Mouse (Mus musculus) cerebellum, postnatal 4 days (tissue): Measurements from ENCODE around the gene Gga3.

Experiments
- DNase-seq, 2 experiments: peaks; one replicate each; pipeline ENCODE4 v3.0.0; 2022; ENCODE audit warnings: low spot score in 2 of 2, mixed read lengths in 1 of 2

Gene Gga3

DNA sequence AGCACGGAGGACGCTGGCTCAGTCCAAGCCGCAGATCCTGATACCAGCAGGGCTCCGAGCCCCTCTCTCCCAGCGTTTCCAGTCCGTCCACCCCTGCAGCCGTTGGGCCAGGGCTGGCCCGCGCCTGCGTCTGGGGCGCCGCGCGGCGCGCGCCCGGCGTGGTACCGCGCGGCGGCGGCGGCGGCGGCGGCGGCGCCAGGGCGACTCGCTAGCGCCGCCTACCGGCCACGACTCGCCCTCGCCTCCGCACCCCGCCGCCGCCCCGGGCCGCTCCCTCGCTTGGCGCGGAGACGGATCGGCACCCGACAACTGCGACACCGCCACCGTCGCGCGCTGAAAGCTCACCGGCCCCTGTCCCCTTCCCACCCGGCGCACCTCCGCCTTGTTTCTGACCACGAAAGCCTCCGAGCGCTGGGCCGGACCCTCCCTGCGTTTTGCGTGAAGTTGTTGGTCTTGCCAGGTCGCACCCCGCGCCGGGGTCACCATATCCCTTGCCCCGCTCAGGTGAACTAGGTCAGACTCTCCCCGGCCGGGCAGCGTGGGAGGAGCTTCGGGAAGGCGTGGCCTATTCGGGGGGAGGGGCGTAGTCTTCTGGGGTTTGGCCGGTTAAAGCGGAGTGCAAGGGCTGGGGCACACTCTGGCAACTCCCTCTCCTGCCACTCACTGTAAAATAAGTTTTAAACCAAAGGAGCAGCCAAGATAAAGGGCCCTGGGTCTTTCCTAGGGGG lies 8.7 kb upstream of the Gga3 start, which contains the start of gene Mif4gd:
Gene Mif4gd, minus strand, starts transcription at position 560 of the 728 bp plus-strand sequence.
- DNase-seq: peak; percentile 49 to 79

DNA sequence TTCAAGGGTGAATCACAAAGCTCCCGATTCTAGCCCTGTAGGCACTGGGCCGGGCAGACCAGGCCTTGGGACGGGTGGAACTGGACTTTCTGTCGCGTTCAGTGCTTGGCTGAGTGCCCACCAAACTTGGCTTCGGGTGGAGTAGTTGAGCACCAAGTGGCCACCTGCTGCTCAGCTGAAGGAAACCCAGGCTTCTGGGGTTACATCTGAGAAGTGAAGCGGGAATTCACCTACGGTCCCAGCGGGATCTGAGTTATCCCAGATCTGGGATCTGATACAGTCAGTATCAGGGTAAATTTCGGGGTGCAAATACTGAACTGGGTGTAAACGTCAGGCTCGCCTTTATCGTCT lies 8.2 kb upstream of the Gga3 start:
- DNase-seq: peak; percentile 53 to 68

DNA sequence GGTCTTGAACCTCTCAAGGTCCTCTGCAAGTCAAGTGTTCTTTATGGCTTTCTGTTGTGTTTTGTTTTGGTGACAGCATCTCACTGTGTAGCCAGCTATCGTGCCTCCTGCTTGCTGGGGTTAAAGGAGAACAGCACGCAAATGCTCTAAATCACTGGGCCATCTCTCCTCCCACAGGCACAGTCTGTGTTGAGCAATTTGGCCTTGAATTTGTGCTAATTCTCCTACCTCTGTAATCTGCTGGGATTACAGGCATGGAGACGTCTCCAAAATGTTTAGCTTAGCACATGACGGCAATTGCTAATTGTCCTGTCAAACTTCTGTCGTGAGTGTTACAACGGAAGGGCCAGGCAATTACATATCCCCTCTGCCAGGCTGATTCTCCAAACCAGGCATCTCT lies 7.3 kb upstream of the Gga3 start:
- DNase-seq: no peak

DNA sequence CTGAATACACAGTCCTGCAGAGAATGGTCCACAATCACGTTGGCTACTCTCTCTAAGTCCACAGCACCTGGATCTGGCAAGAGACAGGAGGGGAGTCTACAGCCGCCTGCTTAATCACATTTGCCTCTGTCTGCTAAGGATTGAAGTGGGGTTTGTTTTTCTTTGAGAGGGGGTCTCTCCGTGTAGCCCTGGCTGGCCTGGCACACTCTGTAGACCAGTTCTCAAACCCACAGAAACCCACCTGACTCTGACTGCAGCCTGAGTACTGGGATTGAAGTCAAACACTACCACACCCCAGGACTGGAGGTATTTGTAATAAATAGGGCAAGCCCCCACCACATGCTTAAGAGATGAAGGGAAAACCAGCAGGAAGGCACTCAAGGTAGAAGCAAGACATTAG lies 5.7 kb upstream of the Gga3 start:
- DNase-seq: no peak

DNA sequence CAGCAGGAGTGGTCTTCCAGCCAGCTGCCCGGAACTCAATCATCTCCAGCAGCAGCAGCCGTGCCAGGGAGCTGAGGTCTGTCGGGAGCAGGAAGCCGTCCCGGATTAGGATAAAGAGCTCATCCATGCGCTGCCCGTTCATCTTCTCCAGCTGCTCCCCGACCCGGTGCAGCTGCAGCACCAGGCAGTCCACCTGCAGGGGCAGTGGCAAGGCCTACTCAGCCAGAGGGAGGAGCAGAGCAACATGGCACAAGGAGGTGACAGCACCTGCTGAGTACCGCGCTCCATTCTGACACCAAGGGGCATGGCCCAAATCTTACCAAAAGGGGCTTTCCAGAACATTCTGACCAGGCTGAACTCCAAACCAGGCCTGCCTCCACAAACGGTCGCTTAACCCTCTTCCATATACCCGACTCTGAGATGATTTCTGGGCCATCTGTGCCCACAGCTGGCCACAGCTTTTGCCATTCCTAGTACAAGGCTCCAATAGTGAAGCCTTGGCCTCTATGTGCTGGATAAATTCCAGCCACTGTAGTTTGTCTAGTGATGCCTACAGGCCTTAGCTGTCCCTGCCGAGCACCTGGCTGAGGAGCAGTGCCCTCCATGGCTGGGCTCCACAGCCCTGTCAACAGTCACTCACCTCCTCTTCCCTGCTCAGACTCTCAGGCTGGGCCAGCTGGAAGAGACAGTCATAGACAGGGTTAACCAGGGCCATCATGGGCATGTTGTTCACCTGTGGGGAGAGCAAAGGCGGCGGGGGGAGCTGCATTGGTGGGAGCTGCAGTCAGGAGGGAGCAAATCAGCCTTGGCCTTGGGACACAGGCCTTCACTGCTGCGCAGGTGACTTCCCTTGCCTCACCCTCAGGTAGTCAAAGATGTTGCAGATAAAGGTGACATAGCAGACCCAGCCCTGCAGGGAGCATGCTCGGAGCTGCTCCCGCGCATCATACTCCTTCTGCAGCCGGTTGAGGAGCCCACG lies 4.9 kb upstream of the Gga3 start:
- peak in 1 of 2 experiments; percentile 57 for DNase-seq

DNA sequence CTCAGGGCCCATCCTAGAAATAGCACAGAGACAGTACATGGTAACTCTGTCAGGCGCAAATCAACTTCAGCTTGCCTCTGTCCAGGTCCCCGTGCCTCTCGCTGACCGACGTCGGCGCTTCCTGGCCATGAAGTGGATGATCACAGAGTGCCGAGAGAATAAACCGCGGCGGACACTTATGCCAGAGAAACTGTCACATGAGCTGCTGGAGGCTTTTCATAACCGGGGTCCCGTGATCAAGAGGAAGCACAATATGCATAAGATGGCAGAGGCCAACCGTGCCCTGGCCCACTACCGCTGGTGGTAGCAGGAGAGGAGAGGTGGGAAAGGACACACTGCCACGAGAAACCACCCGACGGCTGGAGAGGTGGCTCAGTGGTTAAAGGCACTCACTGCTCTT lies 2.9 kb upstream of the Gga3 start:
- no peak for DNase-seq

DNA sequence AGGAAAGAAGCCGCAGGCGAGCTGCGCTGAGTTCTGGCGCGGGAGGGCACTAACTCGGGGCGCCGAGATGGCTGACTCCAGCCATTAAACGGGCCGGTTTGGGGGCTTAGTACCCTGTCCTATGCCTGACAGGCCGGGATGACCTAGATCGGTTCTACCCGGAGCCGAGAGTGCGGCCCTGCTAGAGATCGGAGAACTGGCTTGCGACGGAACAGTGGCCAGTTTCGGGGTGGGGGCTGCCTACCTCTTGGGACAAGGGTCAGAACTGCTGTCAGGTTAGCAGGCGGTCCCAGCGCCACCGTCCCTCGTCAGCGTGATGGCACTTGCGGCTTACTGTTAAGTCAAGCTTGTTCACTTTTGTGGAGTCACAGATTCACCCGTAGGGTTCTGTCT lies 449 bp upstream of the Gga3 start:
- no peak for DNase-seq

DNA sequence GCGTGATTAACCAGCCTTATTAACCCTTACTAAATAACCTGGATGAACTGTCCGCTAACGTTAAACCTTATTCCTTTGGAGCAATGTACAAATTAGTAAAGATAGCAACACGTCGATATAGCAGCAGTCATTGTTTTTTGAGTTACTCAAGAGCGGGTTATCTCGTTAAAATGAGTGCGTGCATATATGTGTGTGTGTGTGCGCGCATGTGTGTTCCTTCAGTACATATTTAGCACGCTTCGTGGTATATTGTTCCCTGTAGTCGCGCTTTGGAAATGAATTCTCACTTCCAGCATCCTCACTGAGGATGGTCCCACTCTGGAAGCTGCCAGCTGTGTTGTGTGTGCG lies 749 bp downstream of the Gga3 start:
- DNase-seq: no peak

DNA sequence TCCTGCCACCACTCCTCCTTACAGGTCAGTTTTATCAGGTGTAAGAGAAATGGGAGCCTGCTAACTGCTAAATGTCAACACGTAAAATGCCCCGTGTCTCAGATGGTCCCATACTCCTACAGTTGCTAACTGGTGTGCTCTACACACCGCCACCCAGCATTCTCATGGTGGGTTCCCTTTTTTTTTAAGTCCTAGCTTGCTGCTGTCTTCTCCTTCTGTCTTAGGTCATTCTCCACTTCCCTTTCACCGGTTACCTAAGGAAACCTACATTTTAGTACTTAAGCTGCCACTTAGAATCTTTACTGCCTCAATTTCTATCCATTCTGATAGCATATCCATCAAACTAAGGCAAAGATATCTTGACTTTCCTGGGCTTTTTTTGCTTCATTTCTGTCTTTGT lies 2.7 kb downstream of the Gga3 start:
- DNase-seq: no peak

DNA sequence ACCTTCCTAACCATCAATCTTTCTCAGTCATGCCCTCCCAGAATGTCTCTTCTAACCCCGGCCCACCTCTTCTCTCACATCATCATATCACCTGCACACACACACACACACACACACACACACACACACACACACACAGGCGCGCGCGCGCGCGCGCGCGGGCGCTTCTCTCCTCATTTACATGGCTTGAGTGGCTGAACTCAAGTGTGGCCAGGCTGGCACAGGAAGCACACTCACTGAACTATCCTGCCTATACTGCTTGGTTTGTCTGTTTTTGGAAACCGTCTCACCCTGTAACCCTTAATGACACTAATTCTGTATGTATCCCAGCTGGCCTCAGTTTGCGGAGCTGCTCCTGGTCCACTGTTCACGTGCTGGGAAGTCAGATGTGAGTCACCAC lies 3.1 kb downstream of the Gga3 start:
- DNase-seq: no peak

DNA sequence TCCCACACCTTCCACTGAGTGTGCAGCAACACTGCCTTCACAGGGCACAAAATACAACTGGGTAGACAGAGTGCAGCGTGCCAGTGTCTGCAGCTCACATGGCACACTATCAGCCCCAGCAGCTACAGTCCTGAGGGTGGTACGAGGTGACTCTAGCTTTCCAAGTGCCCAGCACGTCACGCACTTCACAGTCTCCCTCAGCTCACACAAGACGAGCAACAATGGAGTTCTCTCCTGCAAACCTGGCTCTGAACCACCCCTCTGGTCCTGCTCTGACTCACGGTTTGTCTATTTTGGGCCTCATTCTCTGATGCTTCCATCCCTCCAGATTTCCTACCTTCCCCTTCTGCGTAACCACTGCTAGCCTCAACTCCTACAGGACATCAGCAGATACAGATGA lies 4.1 kb downstream of the Gga3 start:
- DNase-seq: no peak

DNA sequence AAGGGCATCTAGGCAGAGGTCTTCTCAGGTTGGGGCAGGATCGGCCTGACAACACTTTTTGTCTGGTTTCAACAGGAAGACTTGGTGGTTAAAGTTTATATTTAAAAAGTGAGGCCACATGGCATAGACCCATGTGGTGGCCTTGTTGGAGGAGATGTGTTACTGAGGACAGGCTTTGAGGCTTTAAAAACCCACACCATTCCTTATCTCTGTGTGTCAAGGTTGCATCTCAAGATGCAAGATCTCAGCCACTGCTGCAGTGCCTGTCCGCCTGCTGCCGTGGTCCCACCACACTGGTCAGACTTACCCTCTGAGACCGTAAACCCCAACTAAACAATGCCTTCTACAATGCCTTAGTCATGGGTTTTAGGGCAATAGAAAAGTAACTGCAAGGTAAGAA lies 5.5 kb downstream of the Gga3 start:
- DNase-seq: no peak

DNA sequence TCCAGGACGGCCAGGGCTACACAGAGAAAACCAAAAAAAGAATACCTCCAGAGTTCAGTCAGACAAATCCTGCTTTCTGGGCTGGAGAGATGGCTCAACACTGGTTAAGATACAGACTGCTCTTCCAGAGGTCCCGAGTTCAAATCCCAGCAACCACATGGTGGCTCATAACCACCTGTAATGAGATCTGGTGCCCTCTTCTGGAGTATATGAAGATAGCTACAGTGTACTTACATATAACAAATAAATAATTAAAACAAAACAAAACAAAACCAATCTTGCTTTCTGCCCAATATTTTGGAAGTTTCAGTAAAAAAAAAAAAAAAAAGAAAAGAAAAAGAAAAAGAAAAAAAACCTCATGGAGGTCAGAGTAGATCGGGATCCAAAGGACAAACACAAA lies 8.6 kb downstream of the Gga3 start:
- DNase-seq: no peak

DNA sequence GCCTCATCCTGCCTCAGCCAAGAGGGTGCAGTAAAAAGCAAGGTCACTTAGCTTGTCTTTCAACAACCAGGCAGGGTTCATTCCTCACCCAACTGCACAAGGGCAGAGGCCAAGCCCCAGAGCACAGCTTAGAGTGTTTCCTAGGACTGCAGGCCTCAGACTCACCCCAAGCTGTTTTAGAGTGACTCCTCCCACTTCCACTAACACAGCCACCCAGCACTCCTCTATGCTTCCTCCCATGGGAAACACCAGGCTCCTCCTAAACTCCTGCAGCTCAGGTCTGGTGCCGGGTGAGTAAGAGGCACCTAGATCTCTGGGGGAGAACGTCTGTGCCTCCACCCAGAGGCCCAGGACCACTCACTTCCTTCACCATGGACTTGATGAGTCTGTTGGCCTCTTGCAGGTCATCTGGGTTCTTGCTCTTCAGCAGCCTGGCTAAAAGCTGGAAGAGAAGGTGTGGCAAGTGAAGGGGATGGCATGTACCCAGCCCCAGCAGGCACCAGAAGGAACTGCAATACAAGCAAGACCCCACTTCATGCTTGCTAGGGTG lies 13.2 kb downstream of the Gga3 start:
- no peak for DNase-seq

DNA sequence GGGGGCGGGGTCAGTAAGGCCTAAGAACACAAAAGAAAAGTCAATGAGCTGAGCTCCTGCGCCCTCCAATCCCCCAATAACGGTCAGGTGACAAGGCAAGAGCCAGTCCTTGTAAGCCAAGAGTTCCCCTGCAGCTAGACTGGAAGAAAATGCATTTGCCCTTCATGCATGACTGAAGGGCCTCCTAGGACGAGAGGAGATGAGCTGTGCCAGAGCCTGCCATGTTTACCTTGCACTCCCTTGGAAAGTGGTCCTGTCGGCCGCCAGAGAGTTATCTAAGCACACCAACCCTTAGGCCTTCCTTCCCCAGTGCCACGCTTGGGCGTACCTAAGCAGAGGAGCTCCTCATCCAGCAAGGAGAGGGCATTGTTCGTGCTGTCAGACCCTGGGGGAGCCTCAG lies 15.9 kb downstream of the Gga3 start:
- DNase-seq: no peak

DNA sequence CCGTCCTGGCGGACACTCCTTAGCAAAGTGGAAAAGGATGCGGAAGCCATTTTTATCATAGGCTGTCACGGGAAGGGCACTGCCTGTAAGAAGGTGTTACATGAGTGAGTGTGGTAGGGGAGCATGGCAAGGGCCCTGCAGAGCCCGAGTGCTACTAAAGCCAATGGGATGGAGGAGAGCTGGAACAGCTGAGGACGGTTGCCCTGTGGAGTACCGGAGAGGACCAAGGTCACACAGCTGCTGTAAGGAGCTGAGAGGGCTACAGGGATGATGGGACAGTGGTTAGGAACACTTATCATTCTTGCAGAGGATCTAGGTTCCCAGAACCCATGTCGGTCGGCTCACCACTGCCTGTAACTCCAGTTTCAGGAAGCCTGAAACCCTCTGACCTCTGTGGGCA lies 17.4 kb downstream of the Gga3 start:
- DNase-seq: no peak

DNA sequence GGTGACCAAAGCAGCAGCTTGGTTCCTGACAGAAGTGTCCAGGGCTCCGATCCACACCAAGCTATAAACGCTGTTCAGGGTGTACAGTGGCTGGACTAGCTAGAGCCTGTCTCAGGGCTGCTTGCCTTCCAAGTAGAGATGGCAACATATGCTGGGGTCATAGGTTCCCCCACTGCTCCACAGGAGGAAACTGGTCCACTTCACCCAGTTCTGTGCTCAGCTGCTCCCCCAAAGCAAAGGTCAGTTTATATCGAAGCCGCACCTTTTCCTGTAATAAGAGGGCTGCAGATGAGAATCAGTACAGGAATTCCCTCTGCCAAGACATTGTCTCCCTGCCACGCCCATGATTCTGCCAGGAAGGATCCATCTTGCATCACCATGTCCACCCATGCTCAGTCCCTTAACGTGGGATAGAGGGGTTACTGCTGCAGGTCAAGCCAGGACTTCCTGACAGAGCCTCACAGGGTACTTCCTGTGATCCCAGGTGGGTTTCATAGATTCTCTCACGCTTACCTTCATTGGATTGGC lies 18.2 kb downstream of the Gga3 start:
- DNase-seq: no peak

DNA sequence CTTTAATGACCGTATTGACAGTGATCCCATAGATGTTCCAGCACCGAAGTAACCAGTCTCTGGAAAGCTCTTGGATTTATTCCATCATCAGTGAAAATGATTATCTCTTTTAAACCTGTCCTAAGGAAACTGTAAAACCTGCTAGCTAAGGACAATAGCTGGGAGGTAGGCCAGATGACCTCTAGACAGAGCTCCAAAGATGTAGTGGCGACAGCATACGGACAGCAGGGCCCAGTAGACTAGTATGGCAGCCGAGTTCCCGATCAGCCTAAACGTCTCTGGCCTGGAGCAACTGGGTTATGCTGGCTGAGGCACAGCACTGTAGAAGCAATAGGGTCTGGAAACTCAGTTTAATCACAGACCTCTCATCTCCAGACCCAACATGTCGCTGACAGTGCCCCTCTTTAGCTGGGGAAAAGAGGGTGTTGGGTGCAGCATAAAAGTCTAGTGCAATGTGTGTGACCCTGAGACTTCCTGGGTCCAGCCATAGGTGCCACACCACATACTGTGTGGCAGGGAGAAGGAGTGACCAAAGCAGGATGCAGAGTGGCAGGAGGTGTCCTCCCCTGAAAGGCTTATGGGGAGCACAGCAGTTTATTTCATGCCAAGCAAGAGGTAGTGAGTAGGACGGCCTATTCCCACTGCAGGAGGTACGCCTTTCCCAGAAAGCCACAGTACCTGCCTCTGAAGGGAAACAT lies 19.3 kb downstream of the Gga3 start:
- no peak for DNase-seq

DNA sequence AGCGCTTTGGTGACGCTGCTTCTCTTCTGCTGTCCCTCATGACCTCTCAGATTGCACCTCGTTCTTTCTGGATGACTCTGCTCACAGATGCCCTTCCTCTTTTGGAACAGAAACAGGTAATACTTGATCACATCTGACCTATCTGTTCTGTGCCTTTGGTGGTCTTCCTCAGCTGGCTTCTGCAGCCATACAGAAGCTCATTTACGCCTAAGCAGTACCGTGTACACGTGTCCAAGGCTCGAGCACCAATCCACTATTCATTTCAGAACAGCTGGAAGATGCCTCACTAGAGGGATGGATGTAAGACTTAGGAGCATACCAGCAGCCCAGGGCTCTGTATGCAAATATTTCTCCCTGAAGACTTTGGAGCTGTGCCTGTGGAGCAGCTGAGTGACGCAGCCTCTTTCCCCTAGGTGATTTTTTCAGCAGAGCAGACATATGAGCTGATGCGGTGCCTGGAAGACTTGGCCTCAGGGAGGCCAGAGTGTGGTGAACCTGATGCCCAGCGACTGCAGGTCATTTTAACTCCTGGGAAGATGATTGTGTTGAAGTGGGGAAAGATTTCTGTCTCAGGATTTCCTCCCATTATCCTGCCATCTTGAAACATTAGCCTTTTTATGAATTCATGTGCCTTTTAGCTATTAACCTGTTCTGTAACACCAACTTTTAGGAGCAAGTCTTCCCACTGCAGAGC lies 20.8 kb downstream of the Gga3 start:
- DNase-seq: no peak

DNA sequence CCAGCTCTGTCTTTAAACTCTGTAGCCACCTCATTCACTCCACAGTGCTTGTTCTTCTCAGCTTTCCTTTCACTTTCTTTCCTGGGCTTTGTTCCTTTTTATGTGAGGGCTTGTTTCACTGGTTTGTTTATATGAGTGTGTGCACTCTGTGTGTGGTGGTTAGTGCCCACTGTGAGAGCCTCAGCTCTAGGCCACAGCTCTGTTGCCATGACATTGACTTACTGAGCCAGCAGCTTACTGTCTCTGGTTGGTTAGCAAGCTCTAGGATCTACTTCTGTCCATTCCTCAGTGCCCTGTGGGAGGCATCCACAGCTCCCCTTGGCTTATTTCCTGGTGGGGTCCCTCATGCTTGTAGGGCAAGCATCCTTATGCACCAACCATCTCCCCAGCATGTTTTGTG lies 24.8 kb downstream of the Gga3 start:
- no peak for DNase-seq

DNA sequence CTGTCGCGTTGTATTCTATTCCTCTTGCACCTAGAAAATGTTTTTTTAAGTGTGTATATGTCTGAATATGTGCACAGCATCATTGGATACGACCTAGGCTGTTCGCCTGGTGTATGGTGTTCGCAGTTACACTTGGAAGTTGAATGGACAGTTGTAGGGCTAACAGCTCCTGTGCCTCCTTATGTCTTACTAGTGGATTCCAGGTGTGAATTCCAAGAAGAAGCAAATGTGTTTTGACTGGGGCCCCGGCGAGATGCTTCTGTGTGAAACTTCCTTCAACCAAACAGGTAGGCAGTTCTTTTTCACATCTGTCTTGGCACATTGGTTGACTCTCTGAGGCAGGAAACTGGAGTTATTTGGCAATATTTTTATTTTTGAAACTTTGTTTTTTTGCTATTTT lies 38.9 kb downstream of the Gga3 start:
- DNase-seq: no peak
